Mouse (Mus musculus) testis, adult 2 months (tissue): ENCODE measurements around the gene 1700024G13Rik. TPM values are rescaled to one million over a fixed set of nuclear protein-coding genes. Genes with fewer than 3 reads are reported as not detected.
"Not testable (repeated sequence)": the region's sequence is repeated elsewhere in the genome, so short reads cannot be mapped to it uniquely, and the experiment has no call there.

Source experiments
- H3K27ac ChIP-seq: fragments of 200-500 bp; 2 replicates; pipeline ENCODE4 v1.5.1; 2012; ENCODE audit warnings: low read depth, low read length; ENCODE audit not compliant: control insufficient read depth, insufficient read depth
- H3K27me3 ChIP-seq: fragments of 200-500 bp; 2 replicates; pipeline ENCODE4 v1.6.1; 2012; ENCODE audit warnings: mild to moderate bottlenecking, low read length, moderate library complexity; ENCODE audit not compliant: control insufficient read depth, insufficient read depth
- H3K36me3 ChIP-seq: fragments of 200-500 bp; 2 replicates; pipeline ENCODE4 v1.6.1; 2012; ENCODE audit warnings: mild to moderate bottlenecking, low read length; ENCODE audit not compliant: control insufficient read depth, insufficient read depth
- H3K4me1 ChIP-seq: fragments of 200-500 bp; 2 replicates; pipeline ENCODE4 v1.6.1; 2012; ENCODE audit warnings: low read length; ENCODE audit not compliant: control insufficient read depth, insufficient read depth
- H3K4me3 ChIP-seq: fragments of 200-500 bp; 2 replicates; pipeline ENCODE4 v1.5.1; 2012; ENCODE audit warnings: low read depth, mild to moderate bottlenecking, low read length, moderate library complexity, mixed read lengths; ENCODE audit not compliant: control insufficient read depth
- CTCF ChIP-seq: fragments of 200-500 bp; IDR thresholded peaks from 2 replicates; pipeline ENCODE4 v1.5.1; 2012; ENCODE audit warnings: low read depth, mild to moderate bottlenecking, inconsistent platforms, low read length, moderate library complexity; ENCODE audit not compliant: control insufficient read depth, insufficient read depth, insufficient replicate concordance
- POLR2A ChIP-seq: fragments of 200-500 bp; IDR thresholded peaks from 2 replicates; pipeline ENCODE4 v1.6.1; 2012; ENCODE audit warnings: low read depth, mild to moderate bottlenecking, inconsistent platforms, low read length, moderate library complexity; ENCODE audit not compliant: control insufficient read depth
- polyA plus RNA-seq: library from polyadenylated mRNA; depleted of rRNA; stranded (reverse); fragments of >200 nt; gene quantifications from 2 replicates; pipeline ENCODE4 v1.2.3, GENCODE M21; 2012

Gene 1700024G13Rik
- polyA plus RNA-seq, 1 experiment: 134 TPM

DNA sequence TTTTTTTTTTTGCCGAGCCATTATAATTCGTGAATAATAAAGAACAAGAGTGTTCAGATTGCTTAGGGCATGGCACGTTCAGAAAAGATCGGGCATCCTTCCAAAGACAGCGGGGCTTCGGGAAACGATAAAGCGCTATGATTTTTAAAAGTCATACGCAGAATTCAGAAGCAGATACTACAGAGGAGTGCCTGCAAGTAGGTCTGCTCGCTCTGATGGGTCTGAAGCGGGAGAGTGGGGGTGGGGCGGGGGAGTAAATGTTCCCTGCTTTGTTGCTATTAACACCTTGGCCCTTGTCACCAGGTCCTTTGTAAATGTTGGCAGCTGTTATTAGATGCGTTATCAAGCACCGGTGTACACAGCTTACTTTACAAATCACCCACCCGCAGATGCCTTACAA, 6.6 kb downstream of the 1700024G13Rik start:
- no peaks in the 10 kb centered on the region for H3K36me3 ChIP-seq
- no peaks in the 10 kb centered on the region for H3K27me3 ChIP-seq
- TF ChIP-seq CTCF (no peak), POLR2A (no peak)
- H3K4me3 ChIP-seq: no peak overlapping the region
- H3K27ac ChIP-seq: no peak overlapping the region
- H3K4me1 ChIP-seq: no peaks in the 10 kb centered on the region; the same call in 1 of the 2 replicates

GRCm38 (mm10) chr14:32381066-32381465, 7.1 kb downstream of the 1700024G13Rik start:
- TF ChIP-seq CTCF (no peak), POLR2A (no peak)
- Histone ChIP-seq H3K36me3 (no peaks in the 10 kb centered on the region), H3K4me3 (no peak overlapping the region), H3K27ac (no peak overlapping the region), H3K4me1 (no peaks in the 10 kb centered on the region; the same call in 1 of the 2 replicates), H3K27me3 (no peaks in the 10 kb centered on the region)

GRCm38 (mm10) chr14:32380099-32380480, 8.1 kb downstream of the 1700024G13Rik start:
- H3K27ac ChIP-seq: no peak overlapping the region
- TF ChIP-seq POLR2A: no peak
- TF ChIP-seq CTCF: no peak
- H3K27me3 ChIP-seq: no peaks in the 10 kb centered on the region
- H3K4me3 ChIP-seq: no peak overlapping the region
- no peaks in the 10 kb centered on the region for H3K36me3 ChIP-seq
- no peaks in the 10 kb centered on the region; the same call in 1 of the 2 replicates for H3K4me1 ChIP-seq

DNA sequence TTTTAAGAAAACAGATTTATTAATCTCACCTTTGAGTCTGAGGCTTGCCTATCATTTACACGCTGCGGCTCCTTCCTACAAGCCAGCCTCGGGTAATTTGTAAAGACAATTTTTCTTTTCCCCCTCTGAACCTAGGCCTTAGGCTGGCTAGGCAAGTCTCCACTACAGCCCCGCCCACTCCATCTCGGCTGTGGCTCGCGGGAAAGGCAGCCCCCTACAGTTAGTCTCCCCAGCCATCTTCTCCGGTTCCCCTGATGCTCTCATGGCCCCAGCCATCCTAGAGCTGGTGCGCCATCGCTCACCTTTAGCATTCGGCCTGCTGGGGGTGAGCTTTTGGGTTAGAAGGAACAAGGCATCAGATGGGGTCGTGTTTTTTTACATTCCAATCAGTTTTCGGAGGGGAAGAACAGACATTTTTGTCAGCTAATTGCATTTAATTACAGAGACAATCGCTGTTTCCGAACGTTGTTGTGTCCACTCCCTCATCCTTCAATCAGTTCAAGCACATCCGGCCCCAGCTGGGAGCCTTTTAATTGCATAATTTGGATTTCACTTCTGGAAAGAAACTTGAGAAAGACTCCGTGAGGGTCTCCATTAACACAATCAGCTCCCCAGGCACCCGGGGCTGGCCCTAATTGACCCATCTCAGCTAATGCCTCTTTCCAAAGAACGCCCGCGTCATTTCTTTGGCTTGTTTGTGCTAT, 8.6 kb downstream of the 1700024G13Rik start:
- TF ChIP-seq CTCF: no peak
- TF ChIP-seq POLR2A: no peak
- no peaks in the 10 kb centered on the region; the same call in 1 of the 2 replicates for H3K4me1 ChIP-seq
- H3K27ac ChIP-seq: no peak overlapping the region
- no peaks in the 10 kb centered on the region for H3K36me3 ChIP-seq
- no peaks in the 10 kb centered on the region for H3K27me3 ChIP-seq
- H3K4me3 ChIP-seq: no peak overlapping the region

- no peak for TF ChIP-seq POLR2A
- TF ChIP-seq CTCF: no peak
- Histone ChIP-seq H3K36me3 (no peaks in the 10 kb centered on the region), H3K4me1 (no peaks in the 10 kb centered on the region), H3K27me3 (no peaks in the 10 kb centered on the region), H3K4me3 (no peak overlapping the region), H3K27ac (no peak overlapping the region)
These were observed 15.7 kb downstream of the 1700024G13Rik start for GRCm38 (mm10) chr14:32372510-32372909.

DNA sequence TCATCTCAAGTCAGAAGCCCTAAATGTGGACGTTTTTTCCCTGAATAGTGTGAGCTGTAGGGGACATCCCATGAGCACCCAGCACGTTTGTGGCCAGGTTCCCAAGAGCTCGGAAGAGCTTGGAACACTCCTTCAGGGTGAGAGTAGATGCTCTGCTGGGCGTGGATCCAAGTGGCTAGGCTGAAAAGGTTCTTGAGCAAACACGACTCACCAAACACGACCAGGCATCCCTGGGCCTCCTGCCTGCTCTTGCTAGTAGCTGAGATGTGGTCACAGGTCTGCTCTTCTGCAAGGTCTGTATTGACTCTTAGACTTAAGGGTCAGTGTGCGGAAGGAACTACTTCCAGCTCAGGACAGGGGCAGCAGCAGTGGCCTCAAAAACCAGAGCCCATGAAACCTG, 18.4 kb downstream of the 1700024G13Rik start:
- TF ChIP-seq POLR2A (no peak), CTCF (no peak)
- Histone ChIP-seq H3K27ac (no peak overlapping the region), H3K4me1 (no peaks in the 10 kb centered on the region), H3K4me3 (no peak overlapping the region), H3K27me3 (no peaks in the 10 kb centered on the region), H3K36me3 (no peaks in the 10 kb centered on the region)

DNA sequence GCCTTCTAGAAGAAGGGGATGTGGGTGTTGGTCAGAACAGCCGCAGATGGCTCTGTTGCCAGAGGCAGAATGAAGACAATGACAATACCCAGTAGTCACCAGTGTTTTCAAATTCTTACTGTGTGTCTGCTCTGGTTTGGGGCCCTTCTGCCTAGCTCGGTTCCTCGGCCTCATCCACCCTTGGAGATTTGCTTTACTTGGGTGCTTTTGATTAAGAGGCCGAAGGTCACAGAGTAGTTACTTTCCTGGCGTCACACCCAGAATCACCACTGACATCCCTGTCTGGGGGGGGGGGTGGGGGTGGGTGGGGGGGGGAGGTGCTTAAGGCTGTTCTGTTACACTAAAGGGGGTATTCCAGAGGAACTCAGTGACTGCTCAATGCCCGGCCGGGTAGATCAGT, 23.8 kb downstream of the 1700024G13Rik start:
- no peaks in the 10 kb centered on the region for H3K4me1 ChIP-seq
- H3K4me3 ChIP-seq: no peak overlapping the region
- H3K27ac ChIP-seq: no peak overlapping the region
- no peaks in the 10 kb centered on the region for H3K27me3 ChIP-seq
- no peaks in the 10 kb centered on the region for H3K36me3 ChIP-seq
- TF ChIP-seq POLR2A (no peak), CTCF (no peak)

- H3K27ac ChIP-seq, H3K4me3 ChIP-seq, H3K4me1 ChIP-seq, H3K36me3 ChIP-seq, H3K27me3 ChIP-seq: not testable (repeated sequence)
These were observed 36.8 kb downstream of the 1700024G13Rik start for GRCm38 (mm10) chr14:32351181-32351920.
